Mouse (Mus musculus) embryonic stem cell, embryonic (primary cell): Measurements from ENCODE around the gene Hps4.

Experiments used
- CTCF ChIA-PET, 4 experiments: fragments of 300-600 bp in 2 of 4; fragments of 350-600 bp in 2 of 4; sonication (Branson Sonifier 250); formaldehyde crosslinking; loops; one replicate each; lab custom pipeline; 2022; ENCODE audit warnings: inconsistent platforms in 2 of 4; lab: Charles Lee
- POLR2A ChIA-PET, 4 experiments: fragments of 300-600 bp in 2 of 4; fragments of 350-600 bp in 2 of 4; sonication (Branson Sonifier 250); formaldehyde crosslinking; loops; one replicate each; lab custom pipeline; 2022; ENCODE audit warnings: antibody characterized with exemption in 4 of 4, inconsistent platforms in 1 of 4; lab: Charles Lee

Hps4 gene

GRCm38 (mm10) chr5:112343205-112343595 is 317 bp downstream of the Hps4 start:
- ChIA-PET POLR2A (interaction anchor here in 3 of 4 experiments (0.6 to 3.0 kb wide), 4 partner anchors 10 to 133 kb away, joined by 5 to 10 read pairs (median 7); partner anchors contain the start of gene Tfip11 (in 2 of the 3)), CTCF (no interaction called here)

- ChIA-PET CTCF (interaction anchor here in 1 of 4 experiments (0.7 kb wide), 1 partner anchor 131 kb away, joined by 3 read pairs; no protein-coding TSS in a partner anchor), POLR2A (interaction anchor here (0.6 to 3.0 kb wide), 9 partner anchors 11 to 1465 kb away, joined by 3 to 10 read pairs (median 5); partner anchors contain the start of genes Tfip11 (in 2 of the 4) and Ttc28 (in 1 of the 4))
These were observed 1.4 kb downstream of the Hps4 start for GRCm38 (mm10) chr5:112344092-112344960.

- ChIA-PET POLR2A (no interaction called here), CTCF (interaction anchor here in 1 of 4 experiments (1.0 kb wide), 1 partner anchor 11 kb away, joined by 3 read pairs; no protein-coding TSS in a partner anchor)
These were observed 3.5 kb downstream of the Hps4 start for GRCm38 (mm10) chr5:112346211-112346965.

- POLR2A ChIA-PET: no interaction called here
- CTCF ChIA-PET: interaction anchor here in 1 of 4 experiments (0.7 kb wide), 1 partner anchor 11 kb away, joined by 3 read pairs; no protein-coding TSS in a partner anchor
These were observed 6.3 kb downstream of the Hps4 start for GRCm38 (mm10) chr5:112349169-112349568.

- CTCF ChIA-PET: interaction anchor here in 2 of 4 experiments (0.5 to 0.8 kb wide), 2 partner anchors 20 to 478 kb away, joined by 3 to 5 read pairs; no protein-coding TSS in a partner anchor
- POLR2A ChIA-PET: interaction anchor here in 3 of 4 experiments (0.6 to 2.4 kb wide), 9 partner anchors 8 to 70 kb away, joined by 3 to 6 read pairs (median 3); partner anchors contain the start of gene Tfip11 (in 1 of the 3)
These were observed 12.6 kb downstream of the Hps4 start for GRCm38 (mm10) chr5:112355493-112355892.

- ChIA-PET POLR2A (interaction anchor here in 3 of 4 experiments (0.6 to 2.4 kb wide), 8 partner anchors 8 to 70 kb away, joined by 3 to 6 read pairs (median 3); partner anchors contain the start of gene Tfip11 (in 1 of the 3)), CTCF (interaction anchor here in 1 of 4 experiments (0.8 kb wide), 1 partner anchor 21 kb away, joined by 3 read pairs; no protein-coding TSS in a partner anchor)
These were observed 13.0 kb downstream of the Hps4 start, which contains the start of gene Gm6583 for GRCm38 (mm10) chr5:112355910-112356309. Gene Gm6583 (minus strand): TSS chr5:112356033.

- CTCF ChIA-PET: no interaction called here
- POLR2A ChIA-PET: interaction anchor here in 1 of 4 experiments (0.6 kb wide), 1 partner anchor 1371 kb away, joined by 4 read pairs; no protein-coding TSS in a partner anchor
These were observed 13.4 kb downstream of the Hps4 start for GRCm38 (mm10) chr5:112356322-112356721.

- ChIA-PET POLR2A (interaction anchor here in 1 of 4 experiments (1.1 kb wide), 1 partner anchor 9 kb away, joined by 3 read pairs; no protein-coding TSS in a partner anchor), CTCF (interaction anchor here in 1 of 4 experiments (1.5 kb wide), 1 partner anchor 13 kb away, joined by 3 read pairs; no protein-coding TSS in a partner anchor)
These were observed 16.6 kb downstream of the Hps4 start for GRCm38 (mm10) chr5:112359520-112359919.

- ChIA-PET CTCF (no interaction called here), POLR2A (interaction anchor here in 1 of 4 experiments (1.1 kb wide), 1 partner anchor 9 kb away, joined by 3 read pairs; no protein-coding TSS in a partner anchor)
These were observed 17.2 kb downstream of the Hps4 start for GRCm38 (mm10) chr5:112360077-112360476.

- CTCF ChIA-PET: no interaction called here
- POLR2A ChIA-PET: interaction anchor here in 3 of 4 experiments (0.6 to 1.1 kb wide), 4 partner anchors 9 to 896 kb away, joined by 3 to 5 read pairs (median 4); no protein-coding TSS in a partner anchor
These were observed 21.4 kb downstream of the Hps4 start for GRCm38 (mm10) chr5:112364184-112364797.

GRCm38 (mm10) chr5:112366879-112367278 is 24.0 kb downstream of the Hps4 start:
- CTCF ChIA-PET: interaction anchor here in 1 of 4 experiments (0.7 kb wide), 1 partner anchor 59 kb away, joined by 3 read pairs; no protein-coding TSS in a partner anchor
- POLR2A ChIA-PET: interaction anchor here in 1 of 4 experiments (0.7 to 1.7 kb wide), 2 partner anchors 11 to 23 kb away, joined by 3 to 5 read pairs; partner anchors contain the start of gene Gm6583

GRCm38 (mm10) chr5:112367338-112367737 is 24.5 kb downstream of the Hps4 start:
- ChIA-PET CTCF (no interaction called here), POLR2A (interaction anchor here in 1 of 4 experiments (1.7 kb wide), 1 partner anchor 12 kb away, joined by 5 read pairs; the partner anchor contains the start of gene Gm6583)

GRCm38 (mm10) chr5:112367929-112368328 is 25.0 kb downstream of the Hps4 start:
- POLR2A ChIA-PET: interaction anchor here in 1 of 4 experiments (0.9 kb wide), 1 partner anchor 14 kb away, joined by 3 read pairs; no protein-coding TSS in a partner anchor
- CTCF ChIA-PET: no interaction called here

- ChIA-PET POLR2A (interaction anchor here in 1 of 4 experiments (0.9 to 1.1 kb wide), 2 partner anchors 9 to 13 kb away, joined by 3 read pairs; no protein-coding TSS in a partner anchor), CTCF (no interaction called here)
These were observed 25.8 kb downstream of the Hps4 start for GRCm38 (mm10) chr5:112368666-112369065.

- ChIA-PET POLR2A (interaction anchor here in 1 of 4 experiments (1.1 kb wide), 1 partner anchor 10 kb away, joined by 3 read pairs; no protein-coding TSS in a partner anchor), CTCF (no interaction called here)
These were observed 26.4 kb downstream of the Hps4 start for GRCm38 (mm10) chr5:112369326-112369725.

GRCm38 (mm10) chr5:112370236-112370813 is 27.4 kb downstream of the Hps4 start:
- ChIA-PET CTCF (no interaction called here), POLR2A (interaction anchor here in 1 of 4 experiments (0.8 kb wide), 1 partner anchor 12 kb away, joined by 4 read pairs; no protein-coding TSS in a partner anchor)

GRCm38 (mm10) chr5:112371933-112372332 is 29.1 kb downstream of the Hps4 start:
- ChIA-PET CTCF (interaction anchor here in 1 of 4 experiments (0.6 kb wide), 1 partner anchor 13 kb away, joined by 3 read pairs; no protein-coding TSS in a partner anchor), POLR2A (interaction anchor here in 1 of 4 experiments (1.4 kb wide), 1 partner anchor 85 kb away, joined by 3 read pairs; no protein-coding TSS in a partner anchor)
